Mouse (Mus musculus): ENCODE measurements at regions not wholly inside any gene's neighbourhood (a gene's known extent, or its start where the extent isn't known, plus 50 kb on each side); places are given as distances from the start of the nearest gene placed in this dataset.

GRCm38 (mm10) chr14:48012361-48013215 lies 108.0 kb upstream of the Peli2 start:
- no peaks in the 10 kb centered on the region for H3K9me3 ChIP-seq (ENCODE audit: control insufficient read depth, low read length)
- ATAC-seq (ENCODE audit: low FRiP score, low read depth) (no peak), DNase-seq (ENCODE audit: low spot score) (no peak)
- no peak overlapping the region for H3K4me2 ChIP-seq (replicated peaks; ENCODE audit: low read depth, low read length, severe bottlenecking)
- no peaks in the 10 kb centered on the region for H3K4me1 ChIP-seq (ENCODE audit: control insufficient read depth, insufficient read depth, low read length)
- WGBS: 71% methylated on average over 2 of the region's 2 CpGs
- no peak overlapping the region for H3K9ac ChIP-seq (ENCODE audit: low read depth, low read length, severe bottlenecking)
- no peak for TF ChIP-seq POLR2A (IDR thresholded peaks at IDR 0.05; ENCODE audit: borderline replicate concordance, extremely low read depth, insufficient read depth, insufficient read length)
- H3K4me3 ChIP-seq (replicated peaks; ENCODE audit: low read length): no peak overlapping the region
- no peak overlapping the region for H3K27ac ChIP-seq (replicated peaks; ENCODE audit: low read depth, low read length)
- H3K27me3 ChIP-seq (ENCODE audit: control insufficient read depth, insufficient read depth, low read length): no peaks in the 10 kb centered on the region
- no peaks in the 10 kb centered on the region for H3K36me3 ChIP-seq (ENCODE audit: control insufficient read depth, insufficient read depth, low read length)

GRCm38 (mm10) chr14:48013431-48013830 lies 107.2 kb upstream of the Peli2 start:
- TF ChIP-seq POLR2A (IDR thresholded peaks at IDR 0.05; ENCODE audit: borderline replicate concordance, extremely low read depth, insufficient read depth, insufficient read length): no peak
- DNase-seq (ENCODE audit: low spot score) (no peak), ATAC-seq (ENCODE audit: low FRiP score, low read depth) (no peak)
- H3K4me3 ChIP-seq (replicated peaks; ENCODE audit: low read length): no peak overlapping the region
- H3K36me3 ChIP-seq (ENCODE audit: control insufficient read depth, insufficient read depth, low read length): no peaks in the 10 kb centered on the region
- no peak overlapping the region for H3K27ac ChIP-seq (replicated peaks; ENCODE audit: low read depth, low read length)
- no peak overlapping the region for H3K9ac ChIP-seq (ENCODE audit: low read depth, low read length, severe bottlenecking)
- no peak overlapping the region for H3K4me2 ChIP-seq (replicated peaks; ENCODE audit: low read depth, low read length, severe bottlenecking)
- H3K27me3 ChIP-seq (ENCODE audit: control insufficient read depth, insufficient read depth, low read length): no peaks in the 10 kb centered on the region
- WGBS: 89% methylated on average over 1 of the region's 1 CpGs
- H3K9me3 ChIP-seq (ENCODE audit: control insufficient read depth, low read length): no peaks in the 10 kb centered on the region
- no peaks in the 10 kb centered on the region for H3K4me1 ChIP-seq (ENCODE audit: control insufficient read depth, insufficient read depth, low read length)

GRCm38 (mm10) chr14:48014776-48015175 lies 105.8 kb upstream of the Peli2 start:
- Histone ChIP-seq H3K27me3 (ENCODE audit: control insufficient read depth, insufficient read depth, low read length) (no peaks in the 10 kb centered on the region), H3K9me3 (ENCODE audit: control insufficient read depth, low read length) (no peaks in the 10 kb centered on the region), H3K36me3 (ENCODE audit: control insufficient read depth, insufficient read depth, low read length) (no peaks in the 10 kb centered on the region), H3K4me2 (replicated peaks; ENCODE audit: low read depth, low read length, severe bottlenecking) (no peak overlapping the region), H3K27ac (replicated peaks; ENCODE audit: low read depth, low read length) (no peak overlapping the region), H3K4me1 (ENCODE audit: control insufficient read depth, insufficient read depth, low read length) (no peaks in the 10 kb centered on the region), H3K9ac (ENCODE audit: low read depth, low read length, severe bottlenecking) (no peak overlapping the region), H3K4me3 (replicated peaks; ENCODE audit: low read length) (no peak overlapping the region)
- TF ChIP-seq POLR2A (IDR thresholded peaks at IDR 0.05; ENCODE audit: borderline replicate concordance, extremely low read depth, insufficient read depth, insufficient read length): no peak
- WGBS: 88% methylated on average over 2 of the region's 2 CpGs
- no peak for ATAC-seq (ENCODE audit: low FRiP score, low read depth)
- no peak for DNase-seq (ENCODE audit: low spot score)

GRCm38 (mm10) chr14:48017971-48018370 lies 102.7 kb upstream of the Peli2 start:
- WGBS: 81% methylated on average over 6 of the region's 6 CpGs
- TF ChIP-seq POLR2A (IDR thresholded peaks at IDR 0.05; ENCODE audit: borderline replicate concordance, extremely low read depth, insufficient read depth, insufficient read length): no peak
- no peak for ATAC-seq (ENCODE audit: low FRiP score, low read depth)
- H3K36me3 ChIP-seq (ENCODE audit: control insufficient read depth, insufficient read depth, low read length): no peaks in the 10 kb centered on the region
- no peak for DNase-seq (ENCODE audit: low spot score)
- H3K4me3 ChIP-seq (replicated peaks; ENCODE audit: low read length): no peak overlapping the region
- no peak overlapping the region for H3K4me2 ChIP-seq (replicated peaks; ENCODE audit: low read depth, low read length, severe bottlenecking)
- no peaks in the 10 kb centered on the region for H3K27me3 ChIP-seq (ENCODE audit: control insufficient read depth, insufficient read depth, low read length)
- H3K9ac ChIP-seq (ENCODE audit: low read depth, low read length, severe bottlenecking): no peak overlapping the region
- no peaks in the 10 kb centered on the region for H3K9me3 ChIP-seq (ENCODE audit: control insufficient read depth, low read length)
- no peaks in the 10 kb centered on the region for H3K4me1 ChIP-seq (ENCODE audit: control insufficient read depth, insufficient read depth, low read length)
- H3K27ac ChIP-seq (replicated peaks; ENCODE audit: low read depth, low read length): no peak overlapping the region

GRCm38 (mm10) chr14:48019331-48019730 lies 101.3 kb upstream of the Peli2 start:
- Histone ChIP-seq H3K4me1 (ENCODE audit: control insufficient read depth, insufficient read depth, low read length) (no peaks in the 10 kb centered on the region), H3K27ac (replicated peaks; ENCODE audit: low read depth, low read length) (no peak overlapping the region), H3K27me3 (ENCODE audit: control insufficient read depth, insufficient read depth, low read length) (no peaks in the 10 kb centered on the region), H3K36me3 (ENCODE audit: control insufficient read depth, insufficient read depth, low read length) (no peaks in the 10 kb centered on the region), H3K4me3 (replicated peaks; ENCODE audit: low read length) (no peak overlapping the region), H3K4me2 (replicated peaks; ENCODE audit: low read depth, low read length, severe bottlenecking) (no peak overlapping the region), H3K9me3 (ENCODE audit: control insufficient read depth, low read length) (no peaks in the 10 kb centered on the region), H3K9ac (ENCODE audit: low read depth, low read length, severe bottlenecking) (no peak overlapping the region)
- 76% methylated on average over 5 of the region's 5 CpGs for WGBS
- DNase-seq (ENCODE audit: low spot score) (no peak), ATAC-seq (ENCODE audit: low FRiP score, low read depth) (no peak)
- no peak for TF ChIP-seq POLR2A (IDR thresholded peaks at IDR 0.05; ENCODE audit: borderline replicate concordance, extremely low read depth, insufficient read depth, insufficient read length)

Data from limb, embryonic 14.5 days (tissue).